In the genomic region with DNA sequence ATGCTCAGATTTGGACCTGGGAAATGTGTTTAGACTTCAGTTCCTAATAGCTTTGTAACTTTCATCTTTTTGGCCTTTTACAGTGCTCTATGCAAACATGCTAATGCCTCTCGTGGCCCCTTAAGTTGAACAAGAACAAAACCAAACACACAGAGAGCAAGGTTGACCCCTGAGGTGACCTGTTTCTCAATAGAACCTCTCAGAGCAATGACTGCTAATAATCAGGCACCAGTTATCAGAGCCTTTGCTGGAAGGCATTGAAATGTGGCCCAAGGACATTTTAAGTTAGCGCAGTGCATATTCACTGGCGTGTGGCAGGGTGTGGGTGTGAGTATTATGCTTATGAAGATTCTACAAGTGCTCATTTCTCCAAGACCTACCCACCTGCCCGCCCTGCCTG, we compare ENCODE assay signal across 19 mouse cellular contexts.
DNase-seq lines count a peak whose midpoint lies in the region; ATAC-seq and TF ChIP-seq lines count a peak whose summit lies in the region.
"Had no signal": no experiment of that assay in that cellular context is flagged by ENCODE, and none has a peak within 500 bp of the region (broad histone marks: within the 10 kb centered on the region; RNA-seq: fewer than 3 reads in every experiment).

No protein-coding gene starts in this region.

- H3K4me2 ChIP-seq in kidney, embryonic 16.5 days (replicated peaks; ENCODE audit: low read depth, low read length) = no peak overlapping the region
- no peak overlapping the region for H3K4me2 ChIP-seq in lung, embryonic 16.5 days (ENCODE audit: low read depth, low read length)
- H3K4me2 ChIP-seq: forebrain, embryonic 15.5 days; hindbrain, embryonic 15.5 days; midbrain, embryonic 15.5 days had no signal

- H3K4me1 ChIP-seq in kidney, adult 2 months (ENCODE audit: control insufficient read depth, insufficient read depth, low read length) = no peaks in the 10 kb centered on the region
- H3K4me1 ChIP-seq in kidney, embryonic 16.5 days (ENCODE audit: insufficient read depth, low read length) = no peaks in the 10 kb centered on the region
- H3K4me1 ChIP-seq in lung, embryonic 16.5 days (replicated peaks; ENCODE audit: control insufficient read depth, insufficient read depth, low read length) = peaks cover 2% of the 10 kb centered on the region
- H3K4me1 ChIP-seq: forebrain, embryonic 15.5 days; hindbrain, embryonic 15.5 days; midbrain, embryonic 15.5 days had no signal

- TF ChIP-seq POLR2A in kidney, adult 2 months (IDR thresholded peaks at IDR 0.05; ENCODE audit: low read depth, low read length) = no peak

- WGBS in kidney, adult 2 months = 72% methylated on average over 4 of the region's 4 CpGs
- 74% methylated on average over 4 of the region's 4 CpGs for WGBS in kidney, embryonic 16.5 days
- WGBS in lung, embryonic 16.5 days = 37% methylated on average over 4 of the region's 4 CpGs

- H3K27ac ChIP-seq in kidney, adult 2 months (ENCODE audit: insufficient read depth, low read depth, low read length) = no peak overlapping the region
- H3K27ac ChIP-seq in kidney, embryonic 16.5 days (ENCODE audit: low read length) = no peak overlapping the region
- no peak overlapping the region for H3K27ac ChIP-seq in lung, embryonic 16.5 days (ENCODE audit: low read length)
- H3K27ac ChIP-seq: forebrain, embryonic 15.5 days; hindbrain, embryonic 15.5 days; left cerebral cortex, adult 2 months; liver, embryonic 14.5 days; midbrain, embryonic 15.5 days had no signal

- peak; percentile 38 for DNase-seq in adrenal gland, adult 8-10 months
- no peak for DNase-seq in adrenal gland, postnatal 25 days
- peak; percentile 17 for DNase-seq in kidney, adult 2 months
- DNase-seq in adrenal gland, postnatal 10 days = peak; percentile 21
- no peak for DNase-seq in layer of hippocampus, adult 8-10 months (ENCODE audit: low spot score in 2 of 2)
- DNase-seq: cerebellum, adult 9-10 months; kidney, postnatal 10 days; right cerebral cortex, postnatal 25 days; thymus, adult 18-20 months had no signal

- no peak for TF ChIP-seq CTCF in kidney, adult 2 months (conservative IDR thresholded peaks at IDR 0.05; ENCODE audit: insufficient read depth, insufficient read length, low read depth, low read length)

- H3K36me3 ChIP-seq in kidney, adult 2 months (ENCODE audit: control insufficient read depth, insufficient read depth, low read length) = no peaks in the 10 kb centered on the region
- no peaks in the 10 kb centered on the region for H3K36me3 ChIP-seq in kidney, embryonic 16.5 days (ENCODE audit: insufficient read depth, low read length)
- H3K36me3 ChIP-seq in lung, embryonic 16.5 days (ENCODE audit: control insufficient read depth, insufficient read depth, low read length) = no peaks in the 10 kb centered on the region
- H3K36me3 ChIP-seq: forebrain, embryonic 15.5 days; hindbrain, embryonic 15.5 days; midbrain, embryonic 15.5 days had no signal

- no peak overlapping the region for H3K9ac ChIP-seq in kidney, embryonic 16.5 days (replicated peaks; ENCODE audit: low read length)
- no peak overlapping the region for H3K9ac ChIP-seq in lung, embryonic 16.5 days (ENCODE audit: low read length)
- H3K9ac ChIP-seq: forebrain, embryonic 15.5 days; hindbrain, embryonic 15.5 days; liver, embryonic 14.5 days; midbrain, embryonic 15.5 days had no signal

- H3K27me3 ChIP-seq in kidney, adult 2 months (replicated peaks; ENCODE audit: control insufficient read depth, insufficient read depth, low read length) = no peaks in the 10 kb centered on the region
- no peaks in the 10 kb centered on the region for H3K27me3 ChIP-seq in kidney, embryonic 16.5 days (ENCODE audit: insufficient read depth, low read length)
- H3K27me3 ChIP-seq in lung, embryonic 16.5 days (ENCODE audit: control insufficient read depth, insufficient read depth, low read depth, low read length) = no peaks in the 10 kb centered on the region
- H3K27me3 ChIP-seq: forebrain, embryonic 15.5 days; hindbrain, embryonic 15.5 days; midbrain, embryonic 15.5 days had no signal

- no peak for ATAC-seq in kidney, embryonic 16.5 days (ENCODE audit: low FRiP score, low TSS enrichment)
- peak; percentile 70 for ATAC-seq in lung, embryonic 16.5 days (ENCODE audit: low read depth)
- ATAC-seq in frontal cortex, adult (ENCODE audit: low TSS enrichment) = no peak
- ATAC-seq: forebrain, embryonic 15.5 days; intestine, embryonic 16.5 days; midbrain, embryonic 15.5 days had no signal

- no peaks in the 10 kb centered on the region for H3K9me3 ChIP-seq in kidney, embryonic 16.5 days (ENCODE audit: low read length)
- H3K9me3 ChIP-seq in lung, embryonic 16.5 days (ENCODE audit: control insufficient read depth, low read length) = no peaks in the 10 kb centered on the region
- H3K9me3 ChIP-seq: forebrain, embryonic 15.5 days; hindbrain, embryonic 15.5 days; midbrain, embryonic 15.5 days had no signal

- no peak overlapping the region for H3K4me3 ChIP-seq in kidney, adult 2 months (ENCODE audit: insufficient read depth, low read depth, low read length)
- H3K4me3 ChIP-seq in kidney, embryonic 16.5 days (ENCODE audit: low read length) = no peak overlapping the region
- no peak overlapping the region for H3K4me3 ChIP-seq in lung, embryonic 16.5 days (ENCODE audit: low read length)
- H3K4me3 ChIP-seq: erythroblast, embryonic 14.5 days; forebrain, embryonic 15.5 days; hindbrain, embryonic 15.5 days; left cerebral cortex, adult 2 months; midbrain, embryonic 15.5 days had no signal

Comparison
In these comparisons a context has a peak if more than half of its experiments do, and no peak if none do; other contexts are left out.
1. DNase-seq: peak in adrenal gland, adult 8-10 months (single experiment), kidney, adult 2 months (single experiment) and adrenal gland, postnatal 10 days (single experiment); none in adrenal gland, postnatal 25 days (single experiment) and layer of hippocampus, adult 8-10 months (0 of 2).